In the genomic region with DNA sequence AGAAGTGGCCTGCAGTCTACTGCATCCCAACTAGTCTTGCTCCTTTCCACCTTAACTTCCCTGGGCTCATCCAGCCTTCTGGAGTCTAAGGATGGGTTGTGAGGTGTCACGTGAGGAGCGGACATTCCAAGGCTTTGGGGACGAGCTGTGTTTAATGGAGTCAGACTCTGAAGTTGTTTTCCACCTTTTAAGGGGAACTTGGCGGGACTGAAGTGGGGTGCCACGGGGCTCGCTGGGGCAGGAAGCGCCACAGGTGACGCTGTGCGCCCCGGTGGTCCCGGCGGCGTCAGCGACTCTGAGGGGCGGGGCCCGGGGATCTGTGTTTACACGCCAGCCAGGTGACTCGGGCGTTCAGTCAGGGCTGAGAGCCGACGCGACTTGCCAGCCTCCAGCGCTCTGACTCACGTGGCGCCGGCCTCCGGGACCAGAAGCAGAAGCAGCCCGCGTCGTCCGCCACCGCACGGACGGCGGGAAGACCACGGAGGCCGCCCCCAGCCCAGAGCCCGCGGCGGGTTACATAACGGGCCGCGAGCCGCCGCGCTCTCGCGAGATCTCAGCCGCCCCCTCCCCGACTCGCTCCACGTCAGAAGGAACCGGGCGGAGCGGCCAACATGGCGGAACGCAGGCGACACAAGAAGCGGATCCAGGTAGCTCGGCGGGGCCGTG, we compare ENCODE assay signal across 8 mouse cellular contexts. TPM values are rescaled to one million over a fixed set of nuclear protein-coding genes. Genes with fewer than 3 reads are reported as not detected.
DNase-seq lines count a peak whose midpoint lies in the region; ATAC-seq and TF ChIP-seq lines count a peak whose summit lies in the region.

A gene (plus strand): TSS at position 139 of the 666 bp plus-strand sequence.

- no peaks in the 10 kb centered on the region for H3K27me3 ChIP-seq in embryonic facial prominence, embryonic 13.5 days
- no peaks in the 10 kb centered on the region for H3K27me3 ChIP-seq in heart, adult 2 months (ENCODE audit: control insufficient read depth, insufficient read depth, low read length)
- no peaks in the 10 kb centered on the region for H3K27me3 ChIP-seq in limb, embryonic 13.5 days
- H3K27me3 ChIP-seq in midbrain, embryonic 16.5 days (ENCODE audit: control insufficient read depth, insufficient read depth, low read depth, low read length): no peaks in the 10 kb centered on the region

- peak; percentile 91 for TF ChIP-seq POLR2A in heart, adult 2 months (IDR thresholded peaks at IDR 0.05; ENCODE audit: insufficient read depth, low read depth, low read length)

- H3K36me3 ChIP-seq in embryonic facial prominence, embryonic 13.5 days: no peaks in the 10 kb centered on the region
- peaks cover 10% of the 10 kb centered on the region for H3K36me3 ChIP-seq in heart, adult 2 months (ENCODE audit: control insufficient read depth, insufficient read depth, low read length)
- H3K36me3 ChIP-seq in limb, embryonic 13.5 days: no peaks in the 10 kb centered on the region
- no peaks in the 10 kb centered on the region for H3K36me3 ChIP-seq in midbrain, embryonic 16.5 days (ENCODE audit: control insufficient read depth, insufficient read depth, low read length)

- intact Hi-C loops in heart, adult 2 months (cut with DNase I): loop anchor here (1.0 to 10.0 kb wide), 4 partner anchors 172 to 1988 kb away; a partner anchor contains a TSS

- 0 out of 2 replicates have a peak, but pooled peaks cover 2% of the 10 kb centered on the region for H3K4me1 ChIP-seq in embryonic facial prominence, embryonic 13.5 days
- H3K4me1 ChIP-seq in heart, adult 2 months (ENCODE audit: control insufficient read depth, insufficient read depth, low read length): peaks cover 6% of the 10 kb centered on the region
- H3K4me1 ChIP-seq in limb, embryonic 13.5 days: no peaks in the 10 kb centered on the region
- H3K4me1 ChIP-seq in midbrain, embryonic 16.5 days (ENCODE audit: control insufficient read depth, insufficient read depth, low read length): peaks cover 8% of the 10 kb centered on the region

- ATAC-seq in embryonic facial prominence, embryonic 13.5 days (ENCODE audit: insufficient number of reproducible peaks, insufficient read depth, low FRiP score, low TSS enrichment, low read depth): peak; percentile 94
- peak; percentile 98 for ATAC-seq in limb, embryonic 13.5 days (ENCODE audit: low FRiP score, low read depth)
- ATAC-seq in midbrain, embryonic 16.5 days: peak; percentile 99

- H3K4me2 ChIP-seq in embryonic facial prominence, embryonic 13.5 days: peak within 1 kb of the TSS; percentile 69
- peak within 1 kb of the TSS; percentile 74 for H3K4me2 ChIP-seq in limb, embryonic 13.5 days (replicated peaks)
- H3K4me2 ChIP-seq in midbrain, embryonic 16.5 days (ENCODE audit: low read length): peak within 1 kb of the TSS; percentile 58

- under 1% methylated on average over 62 of the region's 62 CpGs for WGBS in embryonic facial prominence, embryonic 13.5 days
- under 1% methylated on average over 62 of the region's 62 CpGs for WGBS in heart, adult 2 months
- under 1% methylated on average over 62 of the region's 62 CpGs for WGBS in limb, embryonic 13.5 days
- under 1% methylated on average over 57 of the region's 62 CpGs for WGBS in midbrain, embryonic 16.5 days

- no peak for TF ChIP-seq EP300 in heart, adult 2 months (IDR thresholded peaks at IDR 0.05; ENCODE audit: insufficient read depth, low read depth, low read length)

- peak; percentile 92 for DNase-seq in 3134 (ENCODE audit: extremely low read depth, insufficient read length, low spot score)
- peak; percentile 95 to 96 for DNase-seq in adrenal gland, postnatal 36 days
- peak; percentile 95 to 97 for DNase-seq in heart, adult 2 months
- DNase-seq in kidney, adult 8-10 months: peak; percentile 90 to 93
- DNase-seq in spleen, postnatal 10 days (ENCODE audit: low spot score in 2 of 2): peak; percentile 94 to 95

- peak within 1 kb of the TSS; percentile 96 for H3K27ac ChIP-seq in embryonic facial prominence, embryonic 13.5 days
- H3K27ac ChIP-seq in heart, adult 2 months: peak within 1 kb of the TSS; percentile 98
- H3K27ac ChIP-seq in limb, embryonic 13.5 days: peak within 1 kb of the TSS; percentile 97
- H3K27ac ChIP-seq in midbrain, embryonic 16.5 days (ENCODE audit: low read length): peak within 1 kb of the TSS; percentile 95

- peaks cover 5% of the 10 kb centered on the region; the same call in 1 of the 2 replicates for H3K79me2 ChIP-seq in heart, adult 2 months (replicated peaks; ENCODE audit: control insufficient read depth, insufficient read depth, low read length)

- H3K4me3 ChIP-seq in embryonic facial prominence, embryonic 13.5 days: peak within 1 kb of the TSS; percentile 98
- peak within 1 kb of the TSS; percentile 92 for H3K4me3 ChIP-seq in heart, adult 2 months
- peak within 1 kb of the TSS; percentile 99 for H3K4me3 ChIP-seq in limb, embryonic 13.5 days
- peak within 1 kb of the TSS; percentile 79 for H3K4me3 ChIP-seq in midbrain, embryonic 16.5 days (ENCODE audit: low read depth, low read length)

- TF ChIP-seq CTCF in heart, adult 2 months (IDR thresholded peaks at IDR 0.05): no peak

- peak within 1 kb of the TSS; percentile 99 for H3K9ac ChIP-seq in embryonic facial prominence, embryonic 13.5 days
- peak within 1 kb of the TSS; percentile 100 for H3K9ac ChIP-seq in heart, adult 2 months (ENCODE audit: low read depth, low read length)
- peak within 1 kb of the TSS; percentile 98 for H3K9ac ChIP-seq in limb, embryonic 13.5 days
- H3K9ac ChIP-seq in midbrain, embryonic 16.5 days (ENCODE audit: low read depth, low read length): peak within 1 kb of the TSS; percentile 98

- H3K9me3 ChIP-seq in embryonic facial prominence, embryonic 13.5 days: no peaks in the 10 kb centered on the region
- no peaks in the 10 kb centered on the region for H3K9me3 ChIP-seq in limb, embryonic 13.5 days
- H3K9me3 ChIP-seq in midbrain, embryonic 16.5 days (replicated peaks; ENCODE audit: control insufficient read depth, low read length, poor library complexity, severe bottlenecking): no peaks in the 10 kb centered on the region

RNA-seq across cellular contexts. Expression of the gene that starts here (rescaled TPM):
- total RNA-seq in adrenal gland, postnatal 36 days (2021): 100 to 1,000 TPM in 1 of 2 experiments, 10 to 100 TPM in 1; 97.2 to 105 TPM
- 91.9 and 95.2 TPM in 2 replicates for polyA plus RNA-seq in embryonic facial prominence, embryonic 13.5 days (2015; fragmentation: Nextera tagmentation; extraction: Ambion mirVana)
- total RNA-seq in heart, adult 2 months (2021): 10 to 100 TPM; 36.6 to 41.5 TPM
- polyA plus RNA-seq in heart, adult 2 months (2012; rRNA removed): 12.9 and 19.7 TPM in 2 replicates
- 97.3 and 103 TPM in 2 replicates for polyA plus RNA-seq in limb, embryonic 13.5 days (2015; fragmentation: Nextera tagmentation; extraction: Ambion mirVana)
- polyA plus RNA-seq in midbrain, embryonic 16.5 days (2015; fragmentation: Nextera tagmentation; extraction: Ambion mirVana): 82.8 and 83.6 TPM in 2 replicates

Comparison
In these comparisons a context has a peak if more than half of its experiments do, and no peak if none do; other contexts are left out.
1. Peak in every context shown above with its lines: DNase-seq, ATAC-seq, H3K4me3 ChIP-seq and H3K27ac ChIP-seq.